In the genomic region with DNA sequence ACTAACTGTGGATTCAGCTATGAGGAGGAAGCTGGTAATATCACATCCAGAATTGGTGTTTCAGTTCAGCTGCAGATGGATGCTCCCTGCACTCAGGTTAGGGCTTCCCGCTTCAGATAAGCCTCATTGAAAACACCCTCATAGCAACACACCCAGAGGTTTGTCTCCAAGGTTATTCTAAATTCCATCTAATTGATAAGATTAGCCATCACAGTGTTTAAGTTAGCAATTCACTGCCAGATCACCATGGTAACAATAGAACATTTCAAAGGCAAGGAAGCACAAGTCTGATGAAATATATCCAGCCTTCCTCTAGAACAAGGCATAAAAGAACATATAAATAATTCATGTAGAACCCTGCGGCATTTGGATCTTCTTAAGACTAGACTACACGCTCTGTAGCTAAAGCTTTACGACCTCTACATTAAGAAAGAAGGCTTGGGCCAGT, we compare ENCODE assay signal across 16 mouse cellular contexts.
DNase-seq lines count a peak whose midpoint lies in the region; ATAC-seq and TF ChIP-seq lines count a peak whose summit lies in the region.
"Had no signal": no experiment of that assay in that cellular context is flagged by ENCODE, and none has a peak within 500 bp of the region (broad histone marks: within the 10 kb centered on the region; RNA-seq: fewer than 3 reads in every experiment).

No protein-coding gene starts in this region.

- H3K4me3 ChIP-seq in midbrain, embryonic 11.5 days (ENCODE audit: low read depth, low read length) = no peak overlapping the region
- no peak overlapping the region for H3K4me3 ChIP-seq in midbrain, embryonic 10.5 days
- no peak overlapping the region for H3K4me3 ChIP-seq in forebrain, postnatal 0 days (ENCODE audit: low read depth, low read length)
- H3K4me3 ChIP-seq in neural tube, embryonic 14.5 days (ENCODE audit: low read depth, low read length) = no peak overlapping the region
- H3K4me3 ChIP-seq: liver, embryonic 13.5 days had no signal

- H3K36me3 ChIP-seq in midbrain, embryonic 11.5 days (ENCODE audit: control insufficient read depth, insufficient read depth, low read length) = no peaks in the 10 kb centered on the region
- no peaks in the 10 kb centered on the region for H3K36me3 ChIP-seq in midbrain, embryonic 10.5 days
- H3K36me3 ChIP-seq in forebrain, postnatal 0 days (ENCODE audit: insufficient read depth) = no peaks in the 10 kb centered on the region
- no peaks in the 10 kb centered on the region for H3K36me3 ChIP-seq in neural tube, embryonic 14.5 days (ENCODE audit: control insufficient read depth, insufficient read depth, low read length)
- H3K36me3 ChIP-seq: liver, embryonic 13.5 days had no signal

- H3K9me3 ChIP-seq in midbrain, embryonic 11.5 days (ENCODE audit: control insufficient read depth, low read length) = no peaks in the 10 kb centered on the region
- no peaks in the 10 kb centered on the region for H3K9me3 ChIP-seq in midbrain, embryonic 10.5 days (replicated peaks)
- H3K9me3 ChIP-seq in forebrain, postnatal 0 days (ENCODE audit: low read length) = no peaks in the 10 kb centered on the region
- no peaks in the 10 kb centered on the region for H3K9me3 ChIP-seq in neural tube, embryonic 14.5 days (ENCODE audit: control insufficient read depth, low read length)
- H3K9me3 ChIP-seq: liver, embryonic 13.5 days had no signal

- ATAC-seq in midbrain, embryonic 11.5 days (ENCODE audit: low FRiP score) = peak; percentile 87
- ATAC-seq in forebrain, postnatal 0 days = peak; percentile 86
- ATAC-seq in neural tube, embryonic 14.5 days (ENCODE audit: low read depth) = peak; percentile 71
- ATAC-seq: CD4-positive, CD25-positive, alpha-beta regulatory T cell, adult 4 months; Patski had no signal

- no peak overlapping the region for H3K4me2 ChIP-seq in midbrain, embryonic 11.5 days
- no peak overlapping the region for H3K4me2 ChIP-seq in forebrain, postnatal 0 days (ENCODE audit: low read depth)
- H3K4me2 ChIP-seq in neural tube, embryonic 14.5 days (ENCODE audit: low read depth, low read length) = no peak overlapping the region
- H3K4me2 ChIP-seq: heart, embryonic 11.5 days; liver, embryonic 13.5 days had no signal

- TF ChIP-seq CTCF in forebrain, postnatal 0 days (IDR thresholded peaks at IDR 0.05; ENCODE audit: low read depth) = no peak

- 12% methylated on average over 4 of the region's 4 CpGs for WGBS in midbrain, embryonic 11.5 days
- 28% methylated on average over 4 of the region's 4 CpGs for WGBS in midbrain, embryonic 10.5 days
- WGBS in forebrain, postnatal 0 days = 11% methylated on average over 4 of the region's 4 CpGs
- 15% methylated on average over 4 of the region's 4 CpGs for WGBS in neural tube, embryonic 14.5 days

- no peak overlapping the region for H3K9ac ChIP-seq in midbrain, embryonic 11.5 days (ENCODE audit: low read length)
- H3K9ac ChIP-seq in forebrain, postnatal 0 days = no peak overlapping the region
- no peak overlapping the region for H3K9ac ChIP-seq in neural tube, embryonic 14.5 days (replicated peaks; ENCODE audit: low read depth, low read length)
- H3K9ac ChIP-seq: liver, embryonic 13.5 days had no signal

- no peak overlapping the region for H3K27ac ChIP-seq in midbrain, embryonic 11.5 days (ENCODE audit: low read depth, low read length)
- no peak overlapping the region for H3K27ac ChIP-seq in midbrain, embryonic 10.5 days (replicated peaks)
- peak overlapping the region; percentile 58; the same call in 1 of the 2 replicates for H3K27ac ChIP-seq in forebrain, postnatal 0 days (ENCODE audit: low read depth, low read length)
- H3K27ac ChIP-seq in neural tube, embryonic 14.5 days (ENCODE audit: low read depth, low read length) = no peak overlapping the region
- H3K27ac ChIP-seq: liver, embryonic 13.5 days; stomach, postnatal 0 days had no signal

- peaks cover 4% of the 10 kb centered on the region; the same call in 1 of the 2 replicates for H3K4me1 ChIP-seq in midbrain, embryonic 11.5 days (ENCODE audit: control insufficient read depth, insufficient read depth, low read length)
- H3K4me1 ChIP-seq in midbrain, embryonic 10.5 days = peaks cover 15% of the 10 kb centered on the region
- no peaks in the 10 kb centered on the region for H3K4me1 ChIP-seq in forebrain, postnatal 0 days (ENCODE audit: insufficient read depth)
- no peaks in the 10 kb centered on the region for H3K4me1 ChIP-seq in neural tube, embryonic 14.5 days (ENCODE audit: control insufficient read depth, insufficient read depth, low read length)
- H3K4me1 ChIP-seq: liver, embryonic 13.5 days had no signal

- peak; percentile 83 for DNase-seq in midbrain, embryonic 11.5 days (ENCODE audit: low spot score, missing footprints)
- DNase-seq in midbrain, embryonic 10.5 days (ENCODE audit: low spot score) = no peak
- peak; percentile 58 for DNase-seq in forebrain, postnatal 0 days
- peak; percentile 30 to 50 for DNase-seq in layer of hippocampus, postnatal 14 days (ENCODE audit: low spot score in 2 of 2)
- DNase-seq in lung, postnatal 25 days (ENCODE audit: low spot score) = no peak
- no peak for DNase-seq in spleen, postnatal 14 days (ENCODE audit: low spot score in 2 of 2)
- DNase-seq in lung, postnatal 10 days = no peak
- DNase-seq: adrenal gland, postnatal 36 days; cerebellum, adult 8-10 months; liver, embryonic 13.5 days; retina, postnatal 1 day had no signal

- no peaks in the 10 kb centered on the region for H3K27me3 ChIP-seq in midbrain, embryonic 11.5 days (ENCODE audit: control insufficient read depth, insufficient read depth, low read length)
- H3K27me3 ChIP-seq in midbrain, embryonic 10.5 days (ENCODE audit: low read depth, poor library complexity, severe bottlenecking) = no peaks in the 10 kb centered on the region
- no peaks in the 10 kb centered on the region for H3K27me3 ChIP-seq in forebrain, postnatal 0 days (ENCODE audit: insufficient read depth, low read length)
- no peaks in the 10 kb centered on the region for H3K27me3 ChIP-seq in neural tube, embryonic 14.5 days (ENCODE audit: control insufficient read depth, insufficient read depth, low read length)
- H3K27me3 ChIP-seq: liver, embryonic 13.5 days had no signal

Comparison
In these comparisons a context has a peak if more than half of its experiments do, and no peak if none do; other contexts are left out.
1. DNase-seq: peak in midbrain, embryonic 11.5 days (single experiment), forebrain, postnatal 0 days (single experiment) and layer of hippocampus, postnatal 14 days (2 of 2); none in midbrain, embryonic 10.5 days (single experiment), lung, postnatal 25 days (single experiment), spleen, postnatal 14 days (0 of 2) and lung, postnatal 10 days (single experiment).
2. Peak in every context shown above with its lines, with median percentiles within 50 percentile points of each other: ATAC-seq.